Mouse (Mus musculus) hindbrain, embryonic 10.5 days (tissue): ENCODE data around the gene Wdr45. TPM values are rescaled to one million over a fixed set of nuclear protein-coding genes. Genes with fewer than 3 reads are reported as not detected.
"Not testable (repeated sequence)": the region's sequence is repeated elsewhere in the genome, so short reads cannot be mapped to it uniquely, and the experiment has no call there.

Experiments
- DNase-seq: peaks from one replicate; pipeline ENCODE4 v3.0.0-alpha.2; 2017; ENCODE audit warnings: low spot score
- H3K27ac ChIP-seq: fragments of 300-500 bp; sonication (generic); 2 replicates; pipeline ENCODE4 v1.5.1; 2016; ENCODE audit warnings: mild to moderate bottlenecking, moderate library complexity
- H3K27me3 ChIP-seq: fragments of 300-500 bp; sonication (generic); 2 replicates; pipeline ENCODE4 v1.6.1; 2016; ENCODE audit warnings: mild to moderate bottlenecking; ENCODE audit not compliant: poor library complexity, insufficient read depth, severe bottlenecking
- H3K36me3 ChIP-seq: fragments of 300-500 bp; sonication (generic); 2 replicates; pipeline ENCODE4 v1.6.1; 2016; ENCODE audit warnings: mild to moderate bottlenecking, moderate library complexity
- H3K4me1 ChIP-seq: fragments of 300-500 bp; sonication (generic); replicated peaks from 2 replicates; pipeline ENCODE4 v1.6.1; 2016; ENCODE audit warnings: mild to moderate bottlenecking
- H3K4me3 ChIP-seq: fragments of 300-500 bp; sonication (generic); 2 replicates; pipeline ENCODE4 v1.5.1; 2016; ENCODE audit warnings: mild to moderate bottlenecking, moderate library complexity
- H3K9me3 ChIP-seq: fragments of 300-500 bp; sonication (generic); 2 replicates; pipeline ENCODE4 v1.6.1; 2016; ENCODE audit warnings: mild to moderate bottlenecking, moderate library complexity
- WGBS: fragments of 180-500 bp; shearing (Covaris S2); methylation state at CpG from one replicate; pipeline ENCODE4 v1.1.7; 2016; 5-methylcytosine and 5-hydroxymethylcytosine counted together
- polyA plus RNA-seq: library from polyadenylated mRNA; unstranded; fragments of >200 nt; fragmentation: Nextera tagmentation; extraction: Ambion mirVana; gene quantifications from 2 replicates; pipeline ENCODE4 v1.2.1, GENCODE M21; 2016

Wdr45 gene
- polyA plus RNA-seq, 1 experiment from 2014 or later, result 23.7 TPM

GRCm38 (mm10) chrX:7750432-7751116 is 36.4 kb downstream of the Wdr45 start, which contains the start of gene Ccdc120:
Ccdc120 (minus strand) TSS chrX:7750905.
- Histone ChIP-seq H3K27me3 (no peaks in the 10 kb centered on the region), H3K4me1 (peaks cover 7% of the 10 kb centered on the region; the same call in 1 of the 2 replicates), H3K4me3 (peak within 1 kb of the TSS; percentile 69), H3K27ac (peak within 1 kb of the TSS; percentile 86), H3K36me3 (no peaks in the 10 kb centered on the region), H3K9me3 (no peaks in the 10 kb centered on the region)
- WGBS, result 16% methylated on average over 54 of the region's 56 CpGs
- DNase-seq, result peak; percentile 77

GRCm38 (mm10) chrX:7753627-7754026 is 39.5 kb downstream of the Wdr45 start:
- not testable (repeated sequence) for H3K36me3 ChIP-seq, H3K4me3 ChIP-seq, H3K27me3 ChIP-seq, DNase-seq, H3K9me3 ChIP-seq, H3K27ac ChIP-seq, H3K4me1 ChIP-seq
- 19% methylated on average over 3 of the region's 3 CpGs for whole genome bisulfite sequencing

- Histone ChIP-seq H3K36me3 (peaks cover 16% of the 10 kb centered on the region), H3K4me1 (peaks cover 23% of the 10 kb centered on the region), H3K4me3 (peak within 1 kb of the TSS; percentile 72), H3K27ac (peak within 1 kb of the TSS; percentile 86), H3K9me3 (peaks cover 16% of the 10 kb centered on the region), H3K27me3 (no peaks in the 10 kb centered on the region)
- 19% methylated on average over 38 of the region's 38 CpGs for WGBS
- peak; percentile 90 for DNase-seq
Observed at GRCm38 (mm10) chrX:7762137-7762920, 48.2 kb downstream of the Wdr45 start, which contains the start of gene Tfe3. Tfe3 (plus strand) TSS chrX:7762560.

- H3K4me3 ChIP-seq, result peak overlapping the region; percentile 72
- H3K27me3 ChIP-seq, result no peaks in the 10 kb centered on the region
- peaks cover 16% of the 10 kb centered on the region for H3K9me3 ChIP-seq
- H3K36me3 ChIP-seq, result peaks cover 21% of the 10 kb centered on the region
- no peak for DNase-seq
- H3K27ac ChIP-seq, result peak overlapping the region; percentile 86
- H3K4me1 ChIP-seq, result peaks cover 23% of the 10 kb centered on the region
- 11% methylated on average over 21 of the region's 21 CpGs for WGBS
Observed at GRCm38 (mm10) chrX:7762921-7763197, 48.7 kb downstream of the Wdr45 start.

GRCm38 (mm10) chrX:7763631-7764393 is 49.7 kb downstream of the Wdr45 start:
- Histone ChIP-seq H3K9me3 (peaks cover 16% of the 10 kb centered on the region), H3K4me1 (peaks cover 23% of the 10 kb centered on the region), H3K27ac (peak overlapping the region; percentile 86), H3K4me3 (peak overlapping the region; percentile 72), H3K36me3 (peaks cover 31% of the 10 kb centered on the region), H3K27me3 (no peaks in the 10 kb centered on the region)
- peak; percentile 37 for DNase-seq
- WGBS, result 14% methylated on average over 22 of the region's 22 CpGs

- Histone ChIP-seq H3K27me3 (no peaks in the 10 kb centered on the region), H3K4me1 (peaks cover 23% of the 10 kb centered on the region), H3K27ac (peak overlapping the region; percentile 45; the same call in 1 of the 2 replicates), H3K9me3 (peaks cover 16% of the 10 kb centered on the region), H3K36me3 (peaks cover 39% of the 10 kb centered on the region), H3K4me3 (peak overlapping the region; percentile 72)
- 17% methylated on average over 9 of the region's 9 CpGs for WGBS
- DNase-seq, result peak; percentile 5
Observed at GRCm38 (mm10) chrX:7764657-7765280, 50.6 kb downstream of the Wdr45 start.

GRCm38 (mm10) chrX:7765281-7765670 is 51.1 kb downstream of the Wdr45 start:
- H3K4me1 ChIP-seq, result peaks cover 23% of the 10 kb centered on the region
- peak overlapping the region; percentile 72 for H3K4me3 ChIP-seq
- peak overlapping the region; percentile 45 for H3K27ac ChIP-seq
- DNase-seq, result no peak
- peaks cover 44% of the 10 kb centered on the region for H3K36me3 ChIP-seq
- no peaks in the 10 kb centered on the region for H3K27me3 ChIP-seq
- H3K9me3 ChIP-seq, result peaks cover 16% of the 10 kb centered on the region
- WGBS, result 19% methylated on average over 13 of the region's 13 CpGs

GRCm38 (mm10) chrX:7765764-7766163 is 51.6 kb downstream of the Wdr45 start:
- peak; percentile 20 for DNase-seq
- H3K4me3 ChIP-seq, result peak overlapping the region; percentile 72
- H3K4me1 ChIP-seq, result peaks cover 23% of the 10 kb centered on the region
- peak overlapping the region; percentile 23; the same call in 1 of the 2 replicates for H3K27ac ChIP-seq
- H3K27me3 ChIP-seq, result no peaks in the 10 kb centered on the region
- H3K36me3 ChIP-seq, result peaks cover 49% of the 10 kb centered on the region
- peaks cover 16% of the 10 kb centered on the region for H3K9me3 ChIP-seq
- WGBS, result 11% methylated on average over 11 of the region's 11 CpGs

- DNase-seq, result no peak
- H3K4me1 ChIP-seq, result peaks cover 16% of the 10 kb centered on the region
- no peaks in the 10 kb centered on the region for H3K27me3 ChIP-seq
- H3K36me3 ChIP-seq, result peaks cover 82% of the 10 kb centered on the region
- H3K4me3 ChIP-seq, result no peak overlapping the region
- H3K27ac ChIP-seq, result no peak overlapping the region
- H3K9me3 ChIP-seq, result peaks cover 9% of the 10 kb centered on the region; the same call in 1 of the 2 replicates
- 92% methylated on average over 7 of the region's 7 CpGs for WGBS
Observed at GRCm38 (mm10) chrX:7769302-7770017, 55.3 kb downstream of the Wdr45 start.

GRCm38 (mm10) chrX:7772766-7773165 is 58.6 kb downstream of the Wdr45 start:
- Histone ChIP-seq H3K36me3 (peaks cover 65% of the 10 kb centered on the region), H3K4me3 (no peak overlapping the region), H3K4me1 (no peaks in the 10 kb centered on the region), H3K27ac (no peak overlapping the region), H3K27me3 (no peaks in the 10 kb centered on the region), H3K9me3 (no peaks in the 10 kb centered on the region)
- WGBS, result 60% methylated on average over 2 of the region's 2 CpGs
- peak; percentile 8 for DNase-seq

GRCm38 (mm10) chrX:7775501-7776205 is 61.5 kb downstream of the Wdr45 start:
- WGBS, result 82% methylated on average over 9 of the region's 9 CpGs
- H3K27ac ChIP-seq, result no peak overlapping the region
- H3K4me3 ChIP-seq, result no peak overlapping the region
- DNase-seq, result no peak
- no peaks in the 10 kb centered on the region for H3K9me3 ChIP-seq
- H3K27me3 ChIP-seq, result no peaks in the 10 kb centered on the region
- H3K4me1 ChIP-seq, result no peaks in the 10 kb centered on the region
- H3K36me3 ChIP-seq, result peaks cover 37% of the 10 kb centered on the region
